Mouse (Mus musculus) CH12.LX (cell line): ENCODE results near the gene Myrfl.

Source experiments
- BHLHE40 ChIP-seq: IDR thresholded peaks from 2 replicates; pipeline ENCODE4 v1.6.1; 2011; ENCODE audit warnings: mild to moderate bottlenecking, low read depth, low read length, improper control_type of control experiment
- CTCF ChIP-seq, 2 experiments: IDR thresholded peaks in 1 of 2; conservative IDR thresholded peaks in 1 of 2; 2 replicates each; pipeline ENCODE4 v1.5.1; 2011 to 2012; ENCODE audit warnings: low read depth in 2 of 2, low read length in 2 of 2, improper control_type of control experiment in 1 of 2, inconsistent platforms in 1 of 2, mild to moderate bottlenecking in 1 of 2, moderate library complexity in 1 of 2
- EP300 ChIP-seq: IDR thresholded peaks from 2 replicates; pipeline ENCODE4 v1.6.1; 2011; ENCODE audit warnings: low read length, improper control_type of control experiment
- IRF4 ChIP-seq: IDR thresholded peaks from 2 replicates; pipeline ENCODE4 v1.6.1; 2014; ENCODE audit warnings: low read depth, mild to moderate bottlenecking, inconsistent platforms, low read length, improper control_type of control experiment
- POLR2A ChIP-seq: IDR thresholded peaks from 2 replicates; pipeline ENCODE4 v1.6.1; 2011; ENCODE audit warnings: low read depth, mild to moderate bottlenecking, improper control_type of control experiment, low read length
- RAD21 ChIP-seq: IDR thresholded peaks from 2 replicates; pipeline ENCODE4 v1.6.1; 2011; ENCODE audit warnings: low read depth, mild to moderate bottlenecking, low read length, improper control_type of control experiment, moderate library complexity
- RCOR1 ChIP-seq: conservative IDR thresholded peaks from 2 replicates; pipeline ENCODE4 v1.6.1; 2012; ENCODE audit warnings: low read depth, mild to moderate bottlenecking, inconsistent platforms, low read length, improper control_type of control experiment
- TCF12 ChIP-seq: IDR thresholded peaks from 2 replicates; pipeline ENCODE4 v1.6.1; 2014; ENCODE audit warnings: low read depth, mild to moderate bottlenecking, inconsistent platforms, low read length, improper control_type of control experiment
- USF2 ChIP-seq: conservative IDR thresholded peaks from 2 replicates; pipeline ENCODE4 v1.6.1; 2011; ENCODE audit warnings: low read depth, low read length, improper control_type of control experiment
- ZC3H11A ChIP-seq: IDR thresholded peaks from 2 replicates; pipeline ENCODE4 v1.6.1; 2012; ENCODE audit warnings: low read depth, mild to moderate bottlenecking, inconsistent platforms, low read length, improper control_type of control experiment
- ZNF384 ChIP-seq: IDR thresholded peaks from 2 replicates; pipeline ENCODE4 v1.6.1; 2012; ENCODE audit warnings: low read depth, low read length, improper control_type of control experiment, inconsistent platforms

GRCm38 (mm10) chr10:116853159-116853845 lies 43.4 kb downstream of the Myrfl start:
- TF ChIP-seq POLR2A: no peak
- no peak for TF ChIP-seq TCF12
- no peak for TF ChIP-seq RCOR1
- TF ChIP-seq ZNF384: no peak
- TF ChIP-seq RAD21: no peak
- no peak for TF ChIP-seq IRF4
- no peak for TF ChIP-seq CTCF (conservative IDR thresholded peaks at IDR 0.05 in 1 of 2, IDR thresholded peaks at IDR 0.05 in 1 of 2; ENCODE audit: low read depth in 2 of 2, low read length in 2 of 2)
- no peak for TF ChIP-seq EP300
- TF ChIP-seq USF2: no peak
- no peak for TF ChIP-seq ZC3H11A
- no peak for TF ChIP-seq BHLHE40
